Mouse (Mus musculus) cerebellum, adult 18-20 months (tissue): ENCODE measurements at regions not wholly inside any gene's neighbourhood (a gene's known extent, or its start where the extent isn't known, plus 50 kb on each side); places are given as distances from the start of the nearest gene placed in this dataset.

ENCODE experiments used
- DNase-seq, 2 experiments: peaks; one replicate each; pipeline ENCODE4 v3.0.0; 2021

- DNase-seq: no peak
Observed at GRCm38 (mm10) chr13:99847531-99847930, 53.4 kb downstream of the Cartpt start.

- DNase-seq: peak; percentile 42 to 44
Observed at GRCm38 (mm10) chr13:99842626-99843025, 58.3 kb downstream of the Cartpt start.

GRCm38 (mm10) chr13:99839446-99839845, 61.4 kb downstream of the Cartpt start:
- no peak for DNase-seq

GRCm38 (mm10) chr13:99837772-99838425, 63.0 kb downstream of the Cartpt start:
- peak; percentile 85 to 86 for DNase-seq

GRCm38 (mm10) chr13:99837180-99837579, 63.7 kb downstream of the Cartpt start:
- DNase-seq: peak in 1 of 2 experiments; percentile 17

- peak; percentile 34 to 49 for DNase-seq
Observed at GRCm38 (mm10) chr13:99836586-99836985, 64.3 kb downstream of the Cartpt start.

GRCm38 (mm10) chr13:99835518-99835917, 65.4 kb downstream of the Cartpt start:
- no peak for DNase-seq

- no peak for DNase-seq
Observed at GRCm38 (mm10) chr13:99830080-99830724, 70.7 kb downstream of the Cartpt start.

GRCm38 (mm10) chr13:99827573-99827972, 73.3 kb downstream of the Cartpt start:
- no peak for DNase-seq

GRCm38 (mm10) chr13:99824625-99825024, 76.3 kb downstream of the Cartpt start:
- DNase-seq: no peak

GRCm38 (mm10) chr13:99816666-99817065, 84.2 kb downstream of the Cartpt start:
- DNase-seq: no peak

GRCm38 (mm10) chr13:99815786-99816185, 85.1 kb downstream of the Cartpt start:
- DNase-seq: no peak

- no peak for DNase-seq
Observed at GRCm38 (mm10) chr13:99814801-99815200, 86.1 kb downstream of the Cartpt start.

GRCm38 (mm10) chr13:99814033-99814556, 86.8 kb downstream of the Cartpt start:
- no peak for DNase-seq

GRCm38 (mm10) chr13:99794448-99794847, 106.4 kb downstream of the Cartpt start:
- DNase-seq: no peak

- DNase-seq: no peak
Observed at GRCm38 (mm10) chr13:99793786-99794435, 107.0 kb downstream of the Cartpt start.

GRCm38 (mm10) chr13:99793001-99793400, 107.9 kb downstream of the Cartpt start:
- DNase-seq: no peak

GRCm38 (mm10) chr13:99790951-99791350, 109.9 kb downstream of the Cartpt start:
- DNase-seq: no peak

- DNase-seq: no peak
Observed at GRCm38 (mm10) chr13:99787760-99788159, 113.1 kb downstream of the Cartpt start.

GRCm38 (mm10) chr13:99785427-99785826, 115.5 kb downstream of the Cartpt start:
- DNase-seq: no peak

GRCm38 (mm10) chr13:99784314-99784713, 116.6 kb downstream of the Cartpt start:
- DNase-seq: no peak

GRCm38 (mm10) chr13:99782883-99783721, 117.8 kb downstream of the Cartpt start:
- no peak for DNase-seq

GRCm38 (mm10) chr13:99781616-99782015, 119.3 kb downstream of the Cartpt start:
- no peak for DNase-seq
